Mouse (Mus musculus) layer of hippocampus, postnatal 36 days (tissue): ENCODE results near the gene Cep170b. TPM values are rescaled to one million over a fixed set of nuclear protein-coding genes. Genes with fewer than 3 reads are reported as not detected.

Source experiments
- DNase-seq, 2 experiments: peaks; one replicate each; pipeline ENCODE4 v3.0.0; 2022
- total RNA-seq, 2 experiments: library from RNA; stranded (reverse); gene quantifications; 2 replicates each; pipeline ENCODE4 v1.2.3; 2021

Cep170b gene
- total RNA-seq, 2 experiments from 2014 or later = 171 to 189 TPM

DNA sequence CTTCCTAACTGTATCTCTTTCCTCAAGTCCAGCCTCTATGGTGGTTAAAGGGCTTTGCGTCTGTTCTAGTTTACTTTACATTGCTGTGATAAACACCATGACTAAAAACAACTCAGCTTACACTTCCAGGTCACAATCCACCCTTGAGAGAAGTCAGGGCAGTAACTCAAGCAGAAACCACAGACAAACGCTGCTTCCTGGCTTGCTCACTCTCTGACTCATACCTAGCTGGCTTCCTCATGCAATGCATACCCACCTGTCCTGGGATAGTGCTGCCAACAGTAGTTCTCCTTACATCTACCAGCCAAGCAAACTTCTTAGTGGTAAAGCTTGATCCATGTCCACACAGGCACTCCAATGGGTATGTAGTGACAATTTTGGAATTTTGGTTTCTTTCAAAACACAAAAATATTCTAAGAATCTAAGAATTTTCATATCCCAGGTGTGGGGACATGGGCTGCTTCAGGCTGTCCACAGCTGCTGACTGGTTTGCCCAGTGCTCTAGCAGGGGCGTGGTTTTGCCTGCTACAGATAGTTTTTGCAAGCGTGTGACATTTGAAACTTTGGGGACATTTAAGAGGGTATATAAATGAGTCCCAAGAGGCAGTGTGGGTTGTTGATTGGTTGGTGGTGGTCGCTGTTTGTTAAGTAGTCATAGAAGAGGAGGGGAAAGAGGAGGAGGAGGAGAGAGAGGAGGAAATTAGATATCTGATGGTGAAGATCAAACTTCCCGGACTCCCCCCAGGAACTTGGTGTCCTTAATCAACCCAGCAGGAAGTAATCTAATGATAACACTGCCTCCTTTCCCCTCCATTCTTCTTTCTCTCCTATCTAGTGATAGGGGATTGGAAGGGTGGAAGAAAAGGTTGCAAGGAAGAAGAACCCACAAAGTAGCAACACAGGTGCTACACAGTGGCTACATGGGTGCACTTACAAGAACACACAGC lies 17.6 kb upstream of the Cep170b start:
- no peak for DNase-seq

DNA sequence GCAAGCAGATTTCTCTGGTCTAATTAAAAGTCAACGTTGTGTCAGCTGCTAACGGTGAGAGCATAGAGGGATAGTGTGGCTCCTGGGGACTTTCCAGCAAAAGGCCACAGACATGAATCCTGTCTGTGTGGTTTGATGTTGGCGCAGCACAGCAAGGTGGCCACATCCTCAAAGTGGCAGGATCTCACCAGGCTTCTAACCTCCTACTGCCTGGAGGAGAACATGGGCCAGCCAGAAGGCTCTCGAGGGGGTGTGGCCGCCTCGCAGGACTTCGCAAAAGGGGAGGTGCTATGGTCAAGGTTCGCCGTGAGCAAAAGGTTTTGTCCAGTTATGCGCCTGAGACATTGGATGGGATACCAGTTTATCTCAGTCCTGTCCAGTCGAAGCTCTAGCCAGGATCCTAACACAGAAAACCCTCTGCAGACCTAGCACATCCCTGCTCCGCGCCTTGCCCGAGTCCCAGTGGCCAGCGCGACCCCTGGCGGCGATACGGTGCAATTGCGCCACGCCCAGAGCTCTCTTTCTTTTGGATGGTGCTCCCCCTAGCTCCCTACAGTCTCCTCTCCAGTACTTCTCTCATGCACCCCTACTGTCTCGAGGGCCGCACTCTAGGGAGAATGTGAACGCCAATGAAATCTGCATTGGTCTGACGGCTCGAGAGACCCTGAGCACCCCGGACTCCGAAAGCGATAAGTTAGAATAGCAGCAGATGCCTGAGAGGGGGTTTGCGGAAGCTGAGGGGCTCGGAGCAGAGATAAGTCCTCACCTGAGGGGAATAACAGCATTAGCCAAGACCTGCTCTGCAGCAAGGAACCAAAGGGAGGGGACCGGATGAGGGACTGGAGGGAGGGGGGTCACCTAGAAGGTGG lies 13.3 kb upstream of the Cep170b start:
- peak; percentile 87 for DNase-seq

DNA sequence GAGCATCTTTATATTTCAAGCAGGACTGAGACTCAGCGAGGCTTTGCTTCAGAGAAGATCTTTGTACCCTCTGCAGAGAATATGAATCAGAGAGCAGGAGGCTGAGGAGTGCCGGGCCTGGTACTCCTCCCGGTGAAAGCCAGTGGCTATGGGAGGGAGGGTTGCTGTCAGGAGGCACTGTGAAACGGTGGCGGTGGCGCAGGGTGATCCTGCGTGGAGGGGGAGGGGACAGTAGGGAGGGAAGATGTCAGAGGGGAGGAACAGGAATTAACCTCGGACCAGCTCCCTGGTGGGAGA lies 12.7 kb upstream of the Cep170b start:
- no peak for DNase-seq

DNA sequence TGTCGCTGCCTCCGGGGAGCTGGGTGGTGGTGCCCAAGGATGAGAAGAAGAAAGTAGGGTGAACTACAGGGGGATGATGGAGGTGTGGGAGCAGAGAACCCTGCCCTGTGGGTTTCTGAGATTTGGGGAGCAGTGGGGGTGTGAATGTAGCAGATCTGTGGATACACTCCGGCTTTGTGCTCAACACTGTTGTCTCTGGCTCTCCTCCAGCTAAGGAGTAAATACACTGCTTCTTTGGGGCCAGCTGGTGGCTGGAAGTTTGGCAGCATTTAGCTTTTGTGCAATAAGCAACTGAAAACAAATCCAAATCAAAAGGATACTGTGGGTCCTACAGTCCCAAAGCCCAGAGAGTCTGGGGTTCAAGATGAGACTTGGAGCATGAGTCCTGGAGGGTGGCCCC lies 6.3 kb upstream of the Cep170b start:
- no peak for DNase-seq

DNA sequence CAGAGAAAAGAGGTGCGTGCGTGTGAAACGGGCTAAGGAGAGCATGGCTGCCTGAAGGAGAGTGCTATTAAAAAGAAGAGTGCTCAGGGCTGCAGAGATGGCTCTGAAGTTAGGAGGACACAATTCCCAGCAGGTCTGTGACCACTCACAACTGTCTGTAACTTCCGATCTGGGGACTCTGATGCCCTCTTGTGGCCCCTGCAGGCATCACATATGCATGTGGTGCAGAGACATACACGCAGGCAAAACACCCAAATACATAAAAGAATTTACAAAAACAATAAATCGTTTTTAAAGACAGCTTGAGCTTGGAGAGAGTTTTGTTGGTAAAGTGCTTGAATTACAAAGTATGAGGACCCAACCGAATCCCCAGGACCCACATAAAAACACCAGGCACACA lies 3.1 kb upstream of the Cep170b start:
- no peak for DNase-seq

DNA sequence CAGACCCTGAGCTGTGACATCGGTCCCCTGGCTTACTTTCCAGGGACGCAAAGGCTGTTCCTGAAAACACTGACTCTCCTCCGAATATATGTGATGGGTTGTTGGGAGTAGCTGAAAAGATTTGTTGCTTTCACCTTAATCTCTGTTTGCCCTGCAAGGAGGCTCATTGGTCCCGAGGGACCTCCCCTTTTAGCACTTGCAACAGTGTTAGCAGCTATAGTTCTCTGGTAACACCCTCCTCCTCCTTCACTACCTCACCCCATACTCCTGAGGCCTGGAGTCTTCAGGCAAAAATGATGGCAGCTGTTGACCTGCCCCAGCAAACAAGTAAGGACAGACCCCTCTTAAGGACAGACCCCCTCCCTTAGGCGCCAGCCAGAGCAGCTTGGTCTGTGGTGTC lies 1.3 kb upstream of the Cep170b start:
- no peak for DNase-seq

DNA sequence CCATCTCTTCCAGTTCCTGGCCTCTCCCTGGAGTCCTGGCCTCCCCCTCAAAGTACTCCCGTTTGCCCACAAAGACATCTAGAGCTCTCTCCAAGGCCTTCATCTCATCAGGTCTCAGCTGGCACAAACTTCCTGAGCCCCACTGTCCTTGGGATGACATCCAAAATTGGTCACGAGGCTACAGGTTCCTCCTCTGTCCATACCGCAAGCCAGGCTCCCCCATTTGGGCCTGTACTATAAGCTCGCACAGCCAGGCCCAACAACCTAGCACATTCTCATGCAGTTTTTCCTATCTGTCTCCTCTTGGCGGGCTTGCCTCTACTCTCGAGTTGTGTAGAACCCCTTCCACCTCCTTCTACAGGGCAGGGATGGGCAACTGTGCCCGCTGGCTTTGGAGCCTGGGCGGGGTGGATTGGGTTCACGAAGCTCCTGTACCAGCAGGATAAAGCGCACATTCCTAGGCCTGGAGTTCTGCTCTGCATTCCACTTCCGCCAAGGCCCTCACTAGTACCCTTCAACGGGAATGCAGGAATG lies 702 bp downstream of the Cep170b start:
- DNase-seq = no peak

DNA sequence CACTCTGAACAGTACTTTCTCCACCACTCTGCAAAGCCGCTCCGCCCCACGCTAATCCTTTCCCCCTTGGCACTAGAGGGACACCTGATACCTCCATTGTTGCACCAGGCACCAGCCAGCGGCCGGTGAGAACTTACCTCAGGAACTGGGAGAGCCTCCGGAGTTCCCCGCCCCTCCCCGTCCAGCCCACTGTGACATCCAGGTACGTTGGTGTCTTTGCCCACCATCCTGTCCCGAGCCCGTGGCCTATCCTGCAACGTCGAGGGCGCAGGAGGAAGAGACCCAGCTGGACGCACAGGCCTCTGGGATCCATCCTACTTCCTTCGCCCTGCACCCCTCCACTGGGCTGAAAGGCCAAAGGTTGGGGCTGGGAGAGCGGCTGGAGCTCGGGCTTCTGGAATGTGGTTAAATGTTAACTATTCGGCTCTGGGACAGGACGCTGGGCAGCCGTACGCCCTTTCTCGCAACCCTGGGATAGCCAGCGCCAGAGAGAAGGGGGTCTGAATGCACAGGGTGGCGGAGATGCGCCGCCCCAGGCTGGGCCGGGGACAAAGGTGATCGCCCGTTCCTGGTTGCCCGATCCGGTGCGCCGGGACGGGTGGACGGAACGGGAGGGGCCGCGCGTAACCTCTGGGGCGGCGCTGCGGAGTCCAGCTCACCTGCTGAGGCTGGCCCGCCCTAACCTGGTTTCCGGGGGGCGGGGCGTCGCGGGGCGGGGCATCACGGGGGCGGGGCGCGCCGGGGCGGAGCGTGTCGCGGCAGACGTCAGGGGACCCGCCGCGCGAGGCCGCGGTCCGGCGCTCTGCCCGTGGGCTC lies 1.4 kb downstream of the Cep170b start:
- no peak for DNase-seq

DNA sequence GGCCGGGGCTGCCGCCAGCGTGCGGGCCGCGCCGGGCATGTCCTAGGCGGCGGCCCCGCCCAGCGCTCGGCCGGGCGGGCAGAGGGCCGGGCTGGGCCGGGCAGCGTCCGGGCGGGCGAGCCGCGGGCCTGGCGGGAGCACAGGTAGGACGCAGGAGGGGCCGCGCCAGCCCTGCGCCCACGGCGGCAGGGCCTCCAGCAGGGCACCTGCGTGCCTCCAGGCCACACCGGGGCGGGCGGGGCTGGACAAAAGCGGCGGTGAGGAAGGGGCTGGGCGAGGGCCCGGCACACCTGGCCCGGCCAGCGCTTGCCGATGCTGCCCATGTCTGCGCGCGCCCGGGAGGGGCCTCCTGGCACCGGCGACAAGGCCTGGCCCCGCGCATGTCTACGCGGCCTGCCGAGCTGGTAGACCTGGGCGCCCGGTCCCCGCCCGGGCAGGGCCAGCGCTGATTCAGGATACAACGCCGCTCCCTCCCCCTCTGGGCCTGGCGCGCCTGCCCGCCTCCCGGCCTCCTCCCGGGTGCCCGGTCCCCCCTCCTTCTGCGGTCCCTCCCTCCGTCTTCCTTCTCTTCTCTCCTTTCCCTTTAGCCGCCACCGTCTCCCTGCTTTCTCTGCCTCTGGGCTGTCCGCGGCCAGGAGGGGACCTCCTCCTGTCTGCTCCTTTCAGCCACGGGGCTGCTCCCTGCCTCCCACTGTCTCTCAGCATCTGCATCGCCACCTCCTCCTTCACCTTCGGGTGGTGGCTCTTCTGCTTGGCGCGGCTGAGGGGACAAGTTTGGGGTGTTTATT lies 2.2 kb downstream of the Cep170b start:
- no peak for DNase-seq

DNA sequence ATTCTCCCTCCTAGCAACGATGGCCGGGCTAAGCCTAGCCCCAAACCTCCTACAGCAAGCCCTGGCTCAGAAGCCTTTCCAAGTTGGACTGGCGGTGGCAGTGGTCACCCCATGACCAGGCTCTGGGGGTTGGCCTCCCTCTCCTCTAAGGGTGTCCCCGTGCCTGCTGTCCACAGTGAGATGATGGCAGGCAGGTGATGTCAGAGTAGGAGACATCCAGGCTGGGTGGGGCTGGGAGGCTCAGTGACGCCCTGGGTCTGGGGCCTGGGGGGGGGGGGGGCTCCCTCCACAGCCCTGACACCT lies 2.7 kb downstream of the Cep170b start:
- DNase-seq = no peak

DNA sequence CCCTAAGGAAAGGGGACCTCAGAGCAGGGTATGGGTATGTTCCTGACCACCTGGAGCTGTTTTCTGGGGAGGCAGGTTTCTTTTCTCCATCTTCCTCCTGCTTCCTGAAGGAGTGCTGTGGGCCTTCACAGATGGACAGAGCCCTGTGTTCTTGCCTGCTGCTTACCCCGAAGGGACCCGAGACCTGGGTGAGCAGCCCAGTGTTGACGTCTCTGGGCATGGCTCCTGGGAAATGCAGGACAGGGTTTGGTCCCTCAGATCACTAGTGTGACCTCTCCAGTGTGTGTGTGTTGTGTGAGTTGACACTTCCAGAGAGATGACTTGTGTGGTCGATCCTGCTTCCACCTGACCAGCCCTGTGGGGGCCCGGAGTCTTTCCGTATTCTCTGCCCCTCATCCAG lies 3.2 kb downstream of the Cep170b start:
- DNase-seq = no peak

DNA sequence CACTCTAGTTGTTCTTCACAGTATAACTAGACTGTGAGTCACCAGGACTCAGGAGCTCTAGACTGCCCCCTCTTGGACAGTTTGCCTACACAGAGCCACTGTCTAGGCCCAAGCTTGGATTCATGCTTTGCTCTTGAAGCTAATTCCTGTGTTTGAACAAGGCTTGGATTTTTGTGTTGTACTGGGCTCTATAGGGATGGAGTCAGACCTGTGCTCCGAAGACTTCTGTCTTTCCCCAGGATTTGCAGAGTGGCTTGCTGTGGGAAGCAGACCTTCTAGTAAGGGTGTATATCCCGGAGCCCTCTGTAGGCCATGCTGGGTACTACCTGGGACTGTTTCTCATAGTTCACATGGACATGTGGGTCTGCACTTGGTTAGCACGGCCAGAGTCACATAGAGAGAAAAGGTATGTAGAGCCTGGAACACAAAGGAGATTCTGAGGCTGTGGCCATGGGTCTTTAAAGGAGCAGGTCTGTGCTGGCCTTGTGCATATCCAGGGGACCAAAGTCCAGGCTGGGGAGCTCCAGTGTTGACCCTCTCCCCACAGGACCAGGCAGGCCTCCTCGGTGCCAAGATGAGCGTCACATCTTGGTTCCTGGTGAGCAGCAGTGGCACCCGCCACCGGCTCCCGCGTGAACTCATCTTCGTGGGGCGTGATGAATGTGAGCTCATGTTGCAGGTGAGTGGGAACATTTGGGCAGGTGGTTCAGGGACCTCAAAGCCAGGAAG lies 4.0 kb downstream of the Cep170b start:
- peak in 1 of 2 experiments; percentile 66 for DNase-seq

DNA sequence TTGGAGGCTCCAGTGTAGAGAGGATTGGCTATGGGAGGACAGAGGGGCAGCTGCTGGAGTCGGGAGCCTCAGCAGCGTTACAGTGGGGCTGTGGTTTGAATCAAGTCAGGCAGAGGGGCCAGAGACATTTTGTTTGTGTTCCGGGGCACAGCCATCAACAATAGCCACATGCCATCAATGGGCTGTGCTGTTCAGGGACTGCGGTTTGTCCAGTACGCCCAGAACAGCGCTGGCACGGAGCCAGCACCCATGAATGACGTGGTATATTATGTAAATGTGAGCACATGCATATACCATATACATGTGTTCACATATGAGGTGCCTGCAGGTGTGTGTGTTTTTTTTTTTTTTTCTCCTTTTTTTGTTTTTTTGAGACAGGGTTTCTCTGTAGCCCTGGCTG lies 7.5 kb downstream of the Cep170b start:
- no peak for DNase-seq

DNA sequence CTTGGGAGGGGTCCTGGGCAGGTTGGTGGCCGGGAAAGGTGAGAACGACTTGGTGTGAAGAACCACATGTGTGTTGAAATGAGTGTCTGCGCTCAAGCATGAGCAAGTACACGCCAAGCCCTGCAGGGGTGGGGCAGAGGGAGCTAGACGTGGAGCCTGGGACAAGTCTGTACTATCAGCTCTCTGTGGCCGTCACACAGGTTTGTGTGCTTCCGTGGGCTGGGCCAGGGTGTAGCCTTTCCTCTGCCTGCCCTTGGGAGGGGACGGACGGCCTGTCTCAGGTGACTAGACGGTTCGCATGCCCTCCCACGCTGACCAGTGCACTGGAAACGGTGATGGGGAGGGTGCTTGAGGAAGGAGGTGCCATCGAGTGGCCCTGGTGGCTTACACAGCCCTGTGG lies 10.6 kb downstream of the Cep170b start:
- no peak for DNase-seq

DNA sequence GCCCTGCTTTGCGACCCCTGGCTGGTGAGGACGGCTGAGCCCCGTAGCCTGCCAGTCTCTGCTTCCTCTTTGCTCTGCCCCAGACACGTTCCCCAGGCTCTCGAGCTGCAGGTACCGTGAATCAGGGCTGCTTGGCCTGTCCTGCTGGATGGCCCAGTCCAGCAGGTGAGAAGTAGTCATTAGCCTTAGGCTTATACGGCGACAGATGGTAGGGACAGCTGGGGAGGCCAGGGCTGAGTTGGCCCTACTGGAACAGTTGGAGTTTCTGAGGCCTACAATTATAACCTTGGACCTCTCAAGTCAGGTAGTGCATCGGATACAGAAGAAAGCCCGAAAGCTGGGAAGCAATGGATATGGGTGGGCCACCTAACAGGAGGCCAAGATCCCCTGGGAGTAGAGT lies 12.3 kb downstream of the Cep170b start:
- no peak for DNase-seq

DNA sequence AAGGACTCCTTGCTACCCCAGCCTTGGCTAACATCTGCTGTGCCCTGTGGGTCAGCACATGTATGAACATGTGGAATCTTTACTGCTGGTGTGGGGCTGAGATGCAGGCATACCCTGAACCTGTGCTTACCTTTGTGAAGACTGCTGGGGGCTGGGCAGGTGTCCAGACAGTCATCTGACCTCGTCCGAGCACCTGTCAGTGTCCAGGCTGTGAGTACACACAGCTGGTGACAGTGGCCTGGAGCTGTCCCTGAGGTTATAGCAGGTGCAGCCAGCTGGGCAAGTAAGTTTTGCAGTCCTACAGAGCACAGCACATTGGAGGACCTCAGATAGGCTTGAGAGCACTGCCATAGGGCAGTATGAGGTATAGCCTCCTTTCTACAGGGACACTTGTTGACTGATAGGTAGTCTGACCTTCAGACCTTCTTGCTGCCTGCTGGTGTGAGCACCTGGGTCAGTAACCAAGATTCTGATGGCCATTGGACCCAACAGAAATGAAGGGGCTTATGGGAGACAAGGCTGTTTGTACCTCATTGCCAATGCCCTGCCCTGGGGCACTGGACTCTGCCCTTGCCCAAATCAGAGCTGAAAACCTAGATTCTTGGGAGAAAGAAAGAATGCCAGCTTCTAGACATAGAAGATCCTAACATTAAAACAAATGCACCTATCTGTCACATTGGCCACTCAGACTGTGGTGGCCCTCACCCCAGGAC lies 14.0 kb downstream of the Cep170b start:
- no peak for DNase-seq

DNA sequence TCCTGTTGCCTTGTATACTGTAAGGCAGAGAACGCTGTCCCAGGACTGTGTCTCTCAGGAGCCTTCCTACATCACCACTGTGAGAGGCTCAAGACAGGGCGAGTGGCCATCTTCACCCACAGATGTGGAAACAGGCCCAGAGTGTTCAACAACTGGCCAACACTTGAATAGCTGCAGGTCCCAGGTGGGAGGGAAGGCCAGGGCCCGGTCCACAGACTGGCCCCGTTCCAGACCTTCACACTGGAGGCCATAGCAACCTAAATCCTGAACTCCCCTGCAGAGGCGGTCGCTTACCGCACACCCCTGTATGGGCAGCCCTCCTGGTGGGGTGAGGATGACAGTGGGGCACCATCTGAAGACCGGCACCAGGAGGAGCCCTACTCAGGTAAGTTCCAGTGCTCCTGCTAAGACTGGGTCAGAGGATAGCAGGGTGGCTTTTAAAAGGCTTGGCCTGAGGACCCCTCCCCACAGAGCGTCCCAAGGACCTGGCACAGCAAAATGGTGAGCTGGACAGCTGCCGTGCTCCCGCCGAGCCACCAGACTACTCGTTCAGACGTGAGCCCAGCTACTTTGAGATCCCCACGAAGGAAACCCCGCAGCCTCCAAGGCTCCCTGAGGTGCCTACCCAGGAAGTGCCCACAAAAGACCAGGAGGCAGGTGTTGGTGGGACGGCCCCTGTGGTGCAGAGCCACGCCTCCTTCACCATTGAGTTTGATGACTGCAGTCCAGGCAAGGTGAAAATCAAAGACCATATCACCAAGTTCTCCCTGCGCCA lies 14.8 kb downstream of the Cep170b start:
- DNase-seq = no peak

DNA sequence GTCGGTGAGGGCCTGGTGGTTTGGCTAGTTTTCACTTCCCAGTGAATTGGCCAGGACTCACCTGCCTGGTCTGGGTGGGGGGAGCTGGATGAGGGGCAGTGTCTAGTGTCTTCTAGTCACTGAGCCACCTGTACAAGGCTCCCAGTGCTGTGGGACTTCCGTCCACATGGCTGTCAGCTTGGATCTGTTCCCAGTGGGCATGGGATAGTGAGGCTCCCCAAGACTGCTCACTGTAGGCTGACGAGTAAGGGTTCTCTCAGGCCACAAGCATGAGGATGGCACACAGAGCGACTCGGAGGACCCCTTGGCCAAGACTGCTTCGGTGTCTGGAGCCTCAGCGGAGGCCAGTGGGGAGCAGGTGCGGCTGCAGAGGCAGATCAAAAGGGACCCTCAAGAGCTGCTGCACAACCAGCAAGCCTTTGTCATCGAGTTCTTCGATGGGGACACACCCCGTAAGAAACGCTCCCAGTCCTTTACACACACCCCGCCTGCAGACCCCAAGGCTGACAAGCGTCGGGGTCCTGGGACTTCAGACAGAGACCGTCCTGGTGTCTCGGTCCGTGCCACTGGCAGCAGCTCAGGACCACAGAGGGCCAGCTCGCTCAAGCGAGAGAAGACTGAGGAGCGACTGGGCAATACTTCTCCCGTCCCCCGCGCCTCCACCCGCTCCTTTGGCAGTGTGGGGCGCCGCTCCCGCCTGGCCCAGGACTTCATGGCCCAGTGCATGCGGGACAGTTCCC lies 15.8 kb downstream of the Cep170b start:
- no peak for DNase-seq

DNA sequence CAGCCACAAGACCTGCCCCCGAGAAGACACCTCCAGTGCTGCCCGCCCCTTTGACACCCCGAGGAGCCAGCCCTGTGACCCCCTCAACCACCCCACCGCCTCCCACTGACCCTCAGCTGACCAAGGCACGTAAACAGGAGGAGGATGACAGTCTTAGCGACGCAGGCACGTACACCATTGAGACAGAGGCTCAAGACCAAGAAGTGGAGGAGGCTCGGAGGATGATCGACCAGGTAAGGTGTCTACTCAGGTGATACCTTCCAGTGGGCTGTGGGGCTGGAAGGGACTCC lies 16.3 kb downstream of the Cep170b start:
- DNase-seq = no peak
